Comparison of ENCODE assay signal across 11 mouse cellular contexts in the genomic region with DNA sequence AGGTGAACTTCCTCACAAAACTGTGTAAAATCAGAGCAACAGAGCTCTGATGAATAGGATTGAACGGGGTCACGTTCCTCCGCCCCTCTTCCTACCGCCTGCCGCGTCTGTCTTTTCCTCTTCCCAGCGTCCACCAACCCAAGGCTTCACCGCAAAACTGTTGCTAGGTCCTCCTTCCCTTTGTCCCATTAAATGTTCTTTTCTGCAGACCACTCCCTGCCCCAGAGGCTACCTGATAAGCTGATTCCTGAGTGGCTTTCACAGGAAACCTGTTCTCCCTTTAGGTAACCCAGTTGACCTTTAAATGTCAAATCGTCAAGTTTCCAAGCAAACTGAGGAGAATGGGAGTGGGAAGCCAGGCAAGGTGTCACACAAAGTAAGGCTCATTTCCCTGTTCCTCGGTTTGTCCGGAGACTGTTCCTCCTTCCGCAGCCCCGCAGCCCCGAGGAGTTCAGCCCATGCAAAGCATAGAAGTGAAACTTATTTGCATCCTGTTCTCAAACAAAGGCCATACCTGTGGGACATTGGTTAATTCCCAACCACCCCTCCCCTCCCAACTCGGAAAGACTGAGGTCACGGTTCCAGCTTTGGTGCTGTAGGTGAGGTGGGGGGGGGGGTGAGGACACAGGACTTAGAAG. TPM values are rescaled to one million over a fixed set of nuclear protein-coding genes. Genes with fewer than 3 reads are reported as not detected.
DNase-seq lines count a peak whose midpoint lies in the region; ATAC-seq lines count a peak whose summit lies in the region.
"Had no signal": no experiment of that assay in that cellular context is flagged by ENCODE, and none has a peak within 500 bp of the region (broad histone marks: within the 10 kb centered on the region; RNA-seq: fewer than 3 reads in every experiment).

No protein-coding gene starts in this region.

- peak overlapping the region; percentile 42 for H3K4me2 ChIP-seq in liver, embryonic 16.5 days (ENCODE audit: low read depth, low read length)
- H3K4me2 ChIP-seq: midbrain, embryonic 13.5 days had no signal

- 34% methylated on average over 16 of the region's 16 CpGs for WGBS in liver, embryonic 16.5 days (ENCODE audit: insufficient replicate concordance)

- no peak overlapping the region for H3K9ac ChIP-seq in liver, embryonic 16.5 days (ENCODE audit: low read depth, low read length)
- H3K9ac ChIP-seq: midbrain, embryonic 13.5 days had no signal

- H3K27me3 ChIP-seq in liver, embryonic 16.5 days (ENCODE audit: control insufficient read depth, insufficient read depth, low read depth, low read length): no peaks in the 10 kb centered on the region
- H3K27me3 ChIP-seq: midbrain, embryonic 13.5 days had no signal

- H3K4me1 ChIP-seq in liver, embryonic 16.5 days (ENCODE audit: control insufficient read depth, low read depth, low read length): peaks cover 2% of the 10 kb centered on the region
- H3K4me1 ChIP-seq: midbrain, embryonic 13.5 days had no signal

- intact Hi-C loops in heart, postnatal 14 days (cut with DNase I): no loop called here
- intact Hi-C loops in gastrocnemius, postnatal 14 days (cut with DNase I; ENCODE audit: low total_unique reads): no loop called here

- no peaks in the 10 kb centered on the region for H3K36me3 ChIP-seq in liver, embryonic 16.5 days (ENCODE audit: control insufficient read depth, insufficient read depth)
- H3K36me3 ChIP-seq: midbrain, embryonic 13.5 days had no signal

- no peaks in the 10 kb centered on the region for H3K9me3 ChIP-seq in liver, embryonic 16.5 days (replicated peaks; ENCODE audit: control insufficient read depth, low read length)
- H3K9me3 ChIP-seq: midbrain, embryonic 13.5 days had no signal

- H3K4me3 ChIP-seq in liver, embryonic 16.5 days (ENCODE audit: low read depth, low read length): peak overlapping the region; percentile 18; the same call in 1 of the 2 replicates
- H3K4me3 ChIP-seq: midbrain, embryonic 13.5 days had no signal

- H3K27ac ChIP-seq in liver, embryonic 16.5 days (ENCODE audit: low read length): no peak overlapping the region
- H3K27ac ChIP-seq: midbrain, embryonic 13.5 days had no signal

- DNase-seq in heart, adult 11 months: peak; percentile 55
- DNase-seq in heart, postnatal 14 days: no peak
- peak; percentile 15 to 21 for DNase-seq in urinary bladder, postnatal 36 days (ENCODE audit: low spot score in 2 of 2)
- no peak for DNase-seq in urinary bladder, postnatal 25 days (ENCODE audit: low spot score)
- no peak for DNase-seq in thymus, postnatal 10 days (ENCODE audit: low spot score in 2 of 2)
- DNase-seq in layer of hippocampus, adult 8-10 months (ENCODE audit: low spot score in 2 of 2): no peak
- DNase-seq in gastrocnemius, postnatal 14 days: no peak
- DNase-seq: embryo, embryonic 11 days had no signal

- ATAC-seq in liver, embryonic 16.5 days (ENCODE audit: low read depth): peak; percentile 63
- ATAC-seq: midbrain, embryonic 13.5 days had no signal

RNA-seq across cellular contexts. Expression of a gene that starts 1.1 kb away (rescaled TPM):
- total RNA-seq in heart, postnatal 14 days (2021): not detected
- polyA plus RNA-seq in liver, embryonic 16.5 days (2015; fragmentation: Nextera tagmentation; extraction: Ambion mirVana): 0.24 TPM in 1 of 2 replicates, not detected in the other
- total RNA-seq in layer of hippocampus, adult 8-10 months (2022): not detected
- total RNA-seq in gastrocnemius, postnatal 14 days (2021): under 1 TPM; 0.21 to 0.22 TPM
- total RNA-seq: left cerebral cortex, postnatal 36 days had no signal

Comparison
In these comparisons a context has a peak if more than half of its experiments do, and no peak if none do; other contexts are left out.
1. DNase-seq: peak in heart, adult 11 months (single experiment) and urinary bladder, postnatal 36 days (2 of 2); none in heart, postnatal 14 days (0 of 2), urinary bladder, postnatal 25 days (single experiment), thymus, postnatal 10 days (0 of 2), layer of hippocampus, adult 8-10 months (0 of 2) and gastrocnemius, postnatal 14 days (single experiment).